Mouse (Mus musculus) G1E (cell line): ENCODE data around the gene Atp6v0a1.

ENCODE experiments used
- CTCF ChIP-seq: IDR thresholded peaks from 2 replicates; pipeline ENCODE4 v1.5.1; 2012; ENCODE audit warnings: low read depth, low read length, inconsistent platforms, mixed read lengths
- POLR2AphosphoS5 ChIP-seq: IDR thresholded peaks from 2 replicates; pipeline ENCODE4 v1.6.1; 2012; ENCODE audit warnings: low read depth, low read length, inconsistent platforms; ENCODE audit not compliant: insufficient replicate concordance
- TAL1 ChIP-seq: conservative IDR thresholded peaks from 2 replicates; pipeline ENCODE4 v1.6.1; 2012; ENCODE audit warnings: low read depth, low read length, inconsistent platforms, mixed read lengths

DNA sequence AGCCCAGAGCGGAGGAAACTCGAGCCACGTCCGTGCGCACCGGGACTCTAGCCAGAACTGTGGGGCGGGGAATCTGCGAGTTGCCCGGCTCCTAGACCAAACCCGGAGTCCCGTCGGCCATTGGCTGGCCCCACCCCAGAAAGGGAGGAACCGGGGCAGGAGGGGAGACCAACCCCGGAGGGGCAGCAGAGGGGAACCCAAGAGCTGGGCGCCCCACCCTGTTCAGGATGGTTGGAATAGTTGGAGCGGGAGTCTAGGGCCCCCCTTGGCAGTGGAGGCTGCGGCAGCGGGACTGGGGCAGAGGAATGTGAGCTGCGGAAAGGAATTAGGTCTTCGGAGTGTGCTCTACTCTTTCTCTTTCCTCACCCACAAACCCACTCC is 38.7 kb upstream of the Atp6v0a1 start, which contains the start of gene Cavin1:
- TF ChIP-seq CTCF (no peak), POLR2AphosphoS5 (no peak), TAL1 (no peak)
